Mouse (Mus musculus) C2C12 (cell line): ENCODE results near the gene Serpina6. TPM values are rescaled to one million over a fixed set of nuclear protein-coding genes. Genes with fewer than 3 reads are reported as not detected.
A peak's percentile ranks its signal among the peaks of the same experiment; 100 is the strongest.

Experiments
- H3K27me3 ChIP-seq: one replicate; pipeline ENCODE4 v1.6.1; 2011; ENCODE audit not compliant: control insufficient read depth, insufficient read depth, insufficient read length
- H3K36me3 ChIP-seq: one replicate; pipeline ENCODE4 v1.6.1; 2011; ENCODE audit not compliant: control insufficient read depth, insufficient read depth
- H3K4me3 ChIP-seq: one replicate; pipeline ENCODE4 v1.5.1; 2011; ENCODE audit warnings: mild to moderate bottlenecking, control low read depth; ENCODE audit not compliant: poor library complexity, insufficient read depth, severe bottlenecking
- H3K79me2 ChIP-seq: one replicate; pipeline ENCODE4 v1.6.1; 2011; ENCODE audit not compliant: control insufficient read depth, insufficient read depth
- H3K79me3 ChIP-seq: one replicate; pipeline ENCODE4 v1.6.1; 2011; ENCODE audit warnings: low read depth, control low read depth
- H3ac ChIP-seq: one replicate; pipeline ENCODE3; 2011; ENCODE audit warnings: low read depth; ENCODE audit not compliant: control insufficient read depth, insufficient read length
- CEBPB ChIP-seq: IDR thresholded peaks from one replicate; pipeline ENCODE4 v1.6.1; 2011; ENCODE audit warnings: low read depth, mild to moderate bottlenecking, control low read depth, moderate library complexity
- CTCF ChIP-seq: IDR thresholded peaks from one replicate; pipeline ENCODE4 v1.5.1; 2011; ENCODE audit not compliant: control insufficient read depth, insufficient read depth, insufficient read length
- FOSL1 ChIP-seq: IDR thresholded peaks from one replicate; pipeline ENCODE4 v1.8.0; 2011; ENCODE audit warnings: mild to moderate bottlenecking, low read length; ENCODE audit not compliant: poor library complexity, insufficient read depth, severe bottlenecking
- MAX ChIP-seq: IDR thresholded peaks from one replicate; pipeline ENCODE4 v1.6.1; 2011; ENCODE audit warnings: mild to moderate bottlenecking, control low read depth
- MYOD1 ChIP-seq: IDR thresholded peaks from one replicate; pipeline ENCODE4 v1.6.1; 2011; ENCODE audit warnings: low read depth; ENCODE audit not compliant: control insufficient read depth, insufficient read length
- MYOG ChIP-seq: IDR thresholded peaks from one replicate; pipeline ENCODE4 v1.6.1; 2011; ENCODE audit not compliant: control insufficient read depth, insufficient read length; ENCODE audit errors: extremely low read depth
- USF1 ChIP-seq: IDR thresholded peaks from one replicate; pipeline ENCODE4 v1.6.1; 2011; ENCODE audit warnings: low read depth, mild to moderate bottlenecking, control low read depth, moderate library complexity
- polyA plus RNA-seq: library from polyadenylated mRNA; unstranded; fragments of >200 nt; fragmentation: generic; extraction: Trizol; gene quantifications from one replicate; pipeline ENCODE4 v1.2.1, GENCODE M21; 2012; ENCODE audit warnings: missing spikeins

Gene Serpina6
- polyA plus RNA-seq, 1 experiment = 0.06 TPM

DNA sequence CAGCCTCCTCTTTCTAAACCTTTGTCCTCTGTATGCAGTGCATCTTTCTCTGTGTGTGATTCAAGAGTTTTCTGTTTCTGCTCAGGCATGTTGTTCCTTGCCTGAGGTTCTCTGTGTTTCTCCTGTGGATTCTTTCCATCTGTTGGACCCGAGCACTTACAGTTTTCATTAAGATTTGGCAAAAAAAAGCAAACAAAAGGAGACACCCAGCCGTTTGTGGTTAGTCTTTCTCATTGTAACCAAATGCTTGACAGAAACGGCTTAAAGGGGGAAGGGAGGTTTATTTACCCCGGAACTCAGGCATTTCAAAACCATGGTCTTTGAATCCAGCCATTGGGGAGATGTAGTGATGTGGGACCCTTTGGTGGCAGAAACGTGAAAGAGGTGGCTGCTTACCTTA lies 12.4 kb downstream of the Serpina6 start:
- H3K27me3 ChIP-seq = no peaks in the 10 kb centered on the region
- no peaks in the 10 kb centered on the region for H3K36me3 ChIP-seq
- no peak overlapping the region for H3K4me3 ChIP-seq
- TF ChIP-seq MAX = no peak
- TF ChIP-seq FOSL1 = no peak
- no peak for TF ChIP-seq MYOG
- no peak for TF ChIP-seq CTCF
- TF ChIP-seq CEBPB = no peak
- TF ChIP-seq MYOD1 = no peak
- TF ChIP-seq USF1 = no peak
- no peaks in the 10 kb centered on the region for H3K79me3 ChIP-seq
- H3ac ChIP-seq = no peak overlapping the region
- no peaks in the 10 kb centered on the region for H3K79me2 ChIP-seq

- no peak overlapping the region for H3K4me3 ChIP-seq
- no peak overlapping the region for H3ac ChIP-seq
- no peaks in the 10 kb centered on the region for H3K79me3 ChIP-seq
- no peaks in the 10 kb centered on the region for H3K27me3 ChIP-seq
- H3K79me2 ChIP-seq = no peaks in the 10 kb centered on the region
- H3K36me3 ChIP-seq = no peaks in the 10 kb centered on the region
- TF ChIP-seq USF1 (no peak), CTCF (no peak), CEBPB (no peak), FOSL1 (no peak), MYOG (no peak), MYOD1 (no peak), MAX (no peak)
Measured at GRCm38 (mm10) chr12:103643818-103644217, 13.2 kb downstream of the Serpina6 start.

- H3ac ChIP-seq = no peak overlapping the region
- no peaks in the 10 kb centered on the region for H3K36me3 ChIP-seq
- no peaks in the 10 kb centered on the region for H3K79me3 ChIP-seq
- H3K79me2 ChIP-seq = no peaks in the 10 kb centered on the region
- TF ChIP-seq CTCF (peak; percentile 54), USF1 (no peak), CEBPB (no peak)
- H3K4me3 ChIP-seq = no peak overlapping the region
- H3K27me3 ChIP-seq = no peaks in the 10 kb centered on the region
Measured at GRCm38 (mm10) chr12:103643336-103643735, 13.7 kb downstream of the Serpina6 start.

DNA sequence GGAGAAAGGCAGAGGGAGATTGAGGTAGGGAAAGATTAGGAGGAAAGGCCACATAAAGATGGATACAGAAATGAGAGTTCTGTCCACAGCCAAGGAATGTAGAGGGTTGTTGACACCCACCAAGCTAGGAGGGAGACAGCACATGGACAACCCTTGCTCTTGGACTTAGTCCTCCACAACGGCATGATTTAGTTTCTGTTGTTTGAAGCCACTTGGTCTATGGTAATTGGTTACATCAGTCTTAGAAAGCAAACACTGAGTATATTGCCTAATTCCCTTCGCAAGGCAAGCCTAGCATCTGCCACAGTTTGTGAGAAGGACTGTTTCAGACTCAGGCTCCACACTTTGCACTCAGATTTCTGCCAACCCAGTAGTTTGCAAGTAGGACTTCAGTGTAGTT lies 21.2 kb downstream of the Serpina6 start:
- no peaks in the 10 kb centered on the region for H3K36me3 ChIP-seq
- no peaks in the 10 kb centered on the region for H3K27me3 ChIP-seq
- no peaks in the 10 kb centered on the region for H3K79me3 ChIP-seq
- H3ac ChIP-seq = no peak overlapping the region
- TF ChIP-seq CTCF = no peak
- no peak for TF ChIP-seq CEBPB
- TF ChIP-seq MYOG = no peak
- TF ChIP-seq USF1 = no peak
- no peak for TF ChIP-seq FOSL1
- TF ChIP-seq MAX = no peak
- H3K4me3 ChIP-seq = no peak overlapping the region
- H3K79me2 ChIP-seq = no peaks in the 10 kb centered on the region

DNA sequence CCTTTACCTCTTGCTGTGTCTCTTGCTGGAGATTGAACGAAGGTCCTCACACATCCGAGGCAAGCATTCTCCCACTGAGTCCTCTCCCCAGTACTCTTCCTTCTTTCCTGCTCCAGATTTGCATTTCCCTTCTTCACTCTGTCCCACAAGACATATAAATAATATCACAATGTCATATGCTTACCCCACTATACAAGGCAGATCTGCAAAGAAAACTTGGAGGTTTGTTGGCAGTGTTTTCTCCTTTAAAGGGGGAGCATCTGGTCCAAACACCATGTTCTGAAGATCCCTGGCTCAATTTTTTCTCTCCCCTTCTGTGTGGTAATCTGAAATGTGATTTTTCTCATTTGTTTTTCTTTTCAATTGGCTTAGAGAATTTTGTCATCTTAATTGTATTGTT lies 22.6 kb downstream of the Serpina6 start:
- Histone ChIP-seq H3K36me3 (no peaks in the 10 kb centered on the region), H3ac (no peak overlapping the region), H3K79me2 (no peaks in the 10 kb centered on the region), H3K4me3 (no peak overlapping the region), H3K79me3 (no peaks in the 10 kb centered on the region), H3K27me3 (peaks cover 5% of the 10 kb centered on the region)
- TF ChIP-seq MAX (no peak), USF1 (no peak), MYOG (no peak), FOSL1 (no peak), CEBPB (no peak), MYOD1 (no peak), CTCF (no peak)

- Histone ChIP-seq H3K79me3 (no peaks in the 10 kb centered on the region), H3ac (no peak within 1 kb of the TSS), H3K4me3 (no peak within 1 kb of the TSS), H3K27me3 (peaks cover 5% of the 10 kb centered on the region), H3K36me3 (no peaks in the 10 kb centered on the region), H3K79me2 (no peaks in the 10 kb centered on the region)
- TF ChIP-seq FOSL1 = no peak
- TF ChIP-seq MYOD1 = no peak
- TF ChIP-seq MYOG = no peak
- no peak for TF ChIP-seq CEBPB
- TF ChIP-seq CTCF = no peak
- TF ChIP-seq MAX = no peak
- TF ChIP-seq USF1 = no peak
Measured at GRCm38 (mm10) chr12:103631203-103631612, 25.8 kb downstream of the Serpina6 start, which contains the start of gene Serpina10. Gene Serpina10 (minus strand): TSS chr12:103631444.
